Mouse (Mus musculus): ENCODE data around the gene 1810010D01Rik. TPM values are rescaled to one million over a fixed set of nuclear protein-coding genes. Genes with fewer than 3 reads are reported as not detected.

Gene 1810010D01Rik
- polyA plus RNA-seq, 3 experiments from 2014 or later = not detected

DNA sequence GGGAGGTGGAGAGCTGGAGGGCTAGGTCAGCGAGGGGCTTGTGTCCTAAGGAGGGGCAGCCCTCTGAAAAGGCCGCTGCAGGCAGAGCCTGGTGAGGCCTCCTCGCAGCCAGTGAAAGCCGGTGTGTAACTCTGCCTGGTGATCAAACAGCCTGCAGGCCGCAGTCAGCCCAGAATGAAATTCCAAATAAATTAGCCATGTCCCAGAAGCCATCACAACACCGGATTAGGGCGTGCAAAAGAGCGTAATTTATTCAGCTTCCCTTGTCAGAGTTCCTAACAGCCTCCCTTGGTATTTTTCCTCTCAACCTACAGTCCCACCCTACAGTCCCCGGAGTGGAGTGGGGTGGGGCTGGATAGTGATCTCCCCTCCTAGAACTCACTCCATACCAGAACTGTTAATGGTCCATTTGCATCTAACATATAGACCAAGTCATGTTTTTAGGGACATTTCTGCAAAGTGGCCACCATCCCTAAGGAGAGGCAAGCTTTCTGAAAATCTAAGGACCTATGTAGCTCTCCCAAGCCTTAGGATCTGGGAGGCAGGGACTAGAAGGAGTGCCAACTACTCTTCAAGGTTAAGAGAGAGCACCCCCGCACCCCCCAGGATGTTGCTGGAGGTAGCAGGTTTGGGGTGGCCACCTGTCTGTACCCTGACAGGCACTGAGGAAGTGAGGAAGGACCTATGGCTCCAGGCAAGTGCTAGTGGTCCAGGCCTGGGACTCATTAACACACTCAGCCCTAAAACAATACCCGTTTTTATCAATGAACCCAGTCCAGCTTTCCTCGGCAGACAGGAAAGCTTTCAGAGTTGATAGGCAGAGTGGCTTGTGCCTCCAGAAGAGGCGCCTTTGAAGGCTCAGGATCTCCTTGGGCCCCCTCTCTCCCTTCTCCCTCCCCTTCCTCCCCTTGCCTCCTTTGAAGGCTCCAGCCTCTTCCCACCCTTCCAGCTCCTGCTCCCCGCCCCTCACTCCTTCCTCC, 4.1 kb upstream of the 1810010D01Rik start:
- ATAC-seq = no peak

DNA sequence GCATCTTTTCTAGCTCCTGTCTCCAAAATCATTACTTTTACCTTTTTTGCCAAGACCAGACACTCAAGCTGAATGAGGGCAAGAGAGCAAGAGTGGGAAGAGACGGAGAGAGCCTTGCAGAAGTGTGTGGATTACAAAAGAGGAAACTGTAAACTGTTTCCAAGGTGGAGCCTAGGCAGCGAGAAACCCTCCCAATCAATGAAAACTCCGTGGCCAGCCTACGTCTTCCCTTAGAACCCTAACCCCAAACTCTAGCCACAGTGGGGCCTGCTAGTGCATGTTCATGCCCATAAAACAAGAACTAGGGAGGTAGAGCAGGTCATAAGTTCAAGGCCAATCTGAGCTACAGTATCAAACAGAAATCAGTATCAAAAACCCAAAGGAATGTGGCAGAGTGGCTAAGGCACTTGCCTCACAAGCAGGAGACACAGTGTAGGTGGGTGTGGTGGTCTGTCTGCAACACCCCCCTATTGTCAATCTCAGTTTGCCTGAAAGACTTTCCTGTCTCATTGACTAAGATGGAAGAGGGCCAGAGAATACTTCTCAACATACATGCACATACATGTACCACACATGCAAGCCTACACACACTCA, 2.7 kb upstream of the 1810010D01Rik start:
- ATAC-seq = no peak

DNA sequence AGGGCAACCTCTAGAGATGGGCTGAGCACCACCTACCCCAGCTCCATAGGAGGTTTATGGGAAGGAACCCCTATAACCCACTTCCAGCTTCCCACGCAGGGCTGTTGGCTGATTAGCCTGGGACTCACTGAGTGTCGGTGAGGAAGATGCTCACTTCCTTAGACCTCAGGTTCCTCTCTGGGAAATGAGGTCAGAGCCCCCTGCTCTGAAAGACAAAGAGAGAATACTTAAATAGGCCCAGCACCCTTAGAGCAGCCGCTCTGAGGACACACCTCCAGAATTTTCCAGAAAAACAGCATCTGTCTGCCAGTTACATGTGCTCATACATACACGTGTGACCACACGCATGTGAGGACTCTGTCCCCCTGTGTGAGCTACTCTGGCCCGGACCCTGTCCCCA, 1.1 kb downstream of the 1810010D01Rik start:
- no peak for ATAC-seq

DNA sequence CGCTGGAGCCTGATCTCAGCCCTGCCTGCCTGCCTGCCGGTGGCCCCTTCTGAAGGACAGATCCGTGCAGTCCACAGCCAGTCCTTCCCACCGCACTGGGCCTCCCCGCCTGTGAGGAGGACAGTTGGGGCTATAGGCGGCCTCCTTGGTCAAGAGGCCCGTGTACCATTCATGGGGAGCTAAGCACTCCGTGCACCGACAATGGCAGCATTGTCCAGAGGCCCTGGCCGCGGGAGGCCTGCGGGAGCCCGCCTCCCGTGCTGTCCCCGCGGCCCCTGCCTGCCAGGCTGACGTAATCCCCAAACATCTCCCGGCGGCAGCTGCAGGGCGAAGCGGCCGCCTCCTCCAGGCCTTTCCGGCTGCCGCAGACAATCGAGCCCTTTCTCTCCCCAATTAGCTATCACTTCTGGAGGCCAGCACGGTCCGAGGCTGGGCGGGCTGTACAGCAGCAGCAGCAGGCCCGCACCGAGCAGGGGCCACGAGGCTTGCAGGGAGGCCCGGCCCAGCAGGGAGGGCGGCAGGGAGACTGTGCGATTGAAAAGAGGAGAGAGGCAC, 1.8 kb downstream of the 1810010D01Rik start:
- ATAC-seq = no peak

DNA sequence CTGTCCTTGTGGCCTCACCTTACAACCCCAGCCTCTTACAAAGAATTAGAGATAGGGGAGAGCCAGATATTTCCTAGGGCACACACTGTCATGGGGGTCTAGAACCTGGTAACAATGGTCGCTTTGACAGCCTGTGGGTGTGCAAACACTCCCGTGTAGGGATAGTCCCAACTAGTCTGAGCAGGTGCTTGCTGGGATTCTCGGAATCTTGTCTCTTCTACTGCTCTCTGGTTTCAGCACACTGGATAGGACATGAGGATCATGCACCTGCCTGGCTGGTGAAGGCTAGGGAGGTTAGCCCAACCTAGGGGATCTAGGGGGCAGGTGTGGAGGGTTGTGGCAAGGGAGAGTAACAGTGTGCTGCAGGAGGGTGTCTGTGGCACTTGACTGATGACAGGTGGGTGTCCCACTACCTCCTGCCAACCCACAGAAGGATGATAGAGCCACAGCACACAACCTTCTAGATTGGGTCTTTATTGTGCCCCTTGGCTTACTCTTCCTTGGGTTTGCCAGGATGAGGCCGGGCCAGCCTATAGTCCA, 2.5 kb downstream of the 1810010D01Rik start:
- ATAC-seq = no peak

DNA sequence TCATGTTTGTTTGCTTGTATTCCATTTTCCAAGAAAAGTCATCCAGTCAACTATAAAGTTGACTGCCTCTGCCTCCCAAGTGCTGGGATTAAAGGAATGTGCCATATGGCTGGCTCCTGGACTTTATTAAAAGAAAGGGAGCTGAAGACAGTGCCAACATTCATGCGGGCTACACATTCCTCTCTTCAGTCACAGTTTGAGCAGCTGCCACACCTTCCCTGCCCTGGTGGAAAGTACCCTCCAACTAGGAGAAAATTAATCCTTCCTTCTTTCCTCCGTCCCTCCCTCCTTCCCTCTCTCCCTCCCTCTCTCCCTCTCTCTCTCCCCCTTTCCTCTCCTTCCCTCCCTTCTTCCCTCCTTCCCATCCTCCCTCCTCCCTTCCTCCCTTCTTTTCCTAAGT, 8.2 kb downstream of the 1810010D01Rik start:
- ATAC-seq = no peak

DNA sequence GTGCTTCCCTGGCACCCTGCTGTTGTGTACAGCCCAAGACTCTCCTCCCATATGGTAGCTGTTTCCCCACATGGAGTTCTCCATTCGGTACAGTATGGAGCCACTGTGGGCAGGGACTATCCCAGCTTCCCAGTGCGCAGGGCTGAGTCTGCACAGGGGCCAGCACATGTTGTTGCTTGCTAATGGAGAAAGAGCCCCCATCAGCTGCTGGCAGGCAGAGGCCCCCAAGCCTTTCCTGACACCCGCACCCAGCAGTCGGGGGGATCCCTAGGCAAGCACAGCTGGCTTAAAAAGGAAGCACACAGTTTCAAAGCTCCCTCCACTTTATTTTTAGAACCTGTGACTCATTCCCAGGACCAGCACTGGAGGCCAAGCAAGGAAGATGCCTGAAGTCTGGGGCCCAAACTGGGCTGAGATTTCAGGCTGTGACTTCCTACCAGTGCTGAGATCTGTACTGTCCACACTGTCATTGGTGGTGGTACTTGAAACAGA, 9.7 kb downstream of the 1810010D01Rik start:
- ATAC-seq = no peak

DNA sequence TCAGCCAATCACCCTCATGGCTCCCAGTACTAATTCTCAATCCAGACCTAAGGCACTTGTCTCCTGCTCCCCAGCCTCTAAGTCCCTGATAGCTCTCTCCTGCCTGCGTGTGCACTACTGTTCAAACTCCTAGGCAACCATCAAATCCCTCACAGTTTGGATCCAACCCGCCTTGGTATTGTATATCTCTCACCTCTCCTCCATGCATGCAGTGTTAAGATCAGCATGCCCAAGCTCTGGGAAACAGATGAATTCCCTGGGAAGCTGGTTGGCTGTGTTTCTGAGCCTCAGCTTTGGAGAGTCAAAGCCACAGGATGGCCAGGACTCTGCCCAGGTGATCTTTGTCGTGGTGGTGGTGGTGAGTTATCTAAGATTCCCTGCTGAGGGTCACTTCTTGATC, 10.2 kb downstream of the 1810010D01Rik start:
- no peak for ATAC-seq

DNA sequence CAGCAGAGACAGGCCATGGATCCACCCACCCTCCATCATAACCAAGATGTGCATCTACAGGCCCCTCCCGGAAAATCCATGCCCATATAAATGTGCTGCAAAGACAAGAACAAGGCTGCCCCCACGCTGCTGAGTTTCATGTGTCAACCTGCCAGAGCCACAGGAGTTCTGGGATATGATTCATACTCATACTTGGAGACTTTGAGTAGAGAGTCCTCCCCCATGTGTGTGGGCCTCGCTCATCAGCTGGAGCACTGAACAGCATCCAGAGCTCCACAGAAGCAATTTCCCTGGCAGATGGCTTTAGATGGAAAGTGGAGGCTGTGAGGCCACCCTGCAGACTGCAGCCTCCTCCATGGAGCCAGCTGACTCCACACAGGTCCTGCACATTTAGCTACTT, 10.9 kb downstream of the 1810010D01Rik start:
- ATAC-seq = no peak

DNA sequence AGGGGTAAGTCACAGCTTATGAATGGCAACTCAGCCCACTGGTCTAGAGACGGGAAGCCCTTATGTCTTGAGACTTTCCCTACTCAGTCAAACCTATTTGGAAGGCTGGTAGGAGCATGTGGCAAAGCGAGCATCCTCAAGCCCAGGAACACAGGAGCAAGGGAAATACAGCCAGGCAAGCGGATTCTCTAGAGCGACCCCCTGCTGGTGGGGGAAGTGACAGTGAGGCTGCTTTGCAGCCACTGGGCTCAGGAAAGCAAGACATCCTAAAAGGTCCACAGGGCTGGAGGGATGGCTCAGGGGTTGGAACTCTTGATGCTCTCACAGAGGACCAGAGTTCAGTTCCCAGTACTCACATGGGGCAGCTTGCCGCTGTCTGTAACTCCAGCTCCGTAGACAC, 11.6 kb downstream of the 1810010D01Rik start:
- no peak for ATAC-seq

DNA sequence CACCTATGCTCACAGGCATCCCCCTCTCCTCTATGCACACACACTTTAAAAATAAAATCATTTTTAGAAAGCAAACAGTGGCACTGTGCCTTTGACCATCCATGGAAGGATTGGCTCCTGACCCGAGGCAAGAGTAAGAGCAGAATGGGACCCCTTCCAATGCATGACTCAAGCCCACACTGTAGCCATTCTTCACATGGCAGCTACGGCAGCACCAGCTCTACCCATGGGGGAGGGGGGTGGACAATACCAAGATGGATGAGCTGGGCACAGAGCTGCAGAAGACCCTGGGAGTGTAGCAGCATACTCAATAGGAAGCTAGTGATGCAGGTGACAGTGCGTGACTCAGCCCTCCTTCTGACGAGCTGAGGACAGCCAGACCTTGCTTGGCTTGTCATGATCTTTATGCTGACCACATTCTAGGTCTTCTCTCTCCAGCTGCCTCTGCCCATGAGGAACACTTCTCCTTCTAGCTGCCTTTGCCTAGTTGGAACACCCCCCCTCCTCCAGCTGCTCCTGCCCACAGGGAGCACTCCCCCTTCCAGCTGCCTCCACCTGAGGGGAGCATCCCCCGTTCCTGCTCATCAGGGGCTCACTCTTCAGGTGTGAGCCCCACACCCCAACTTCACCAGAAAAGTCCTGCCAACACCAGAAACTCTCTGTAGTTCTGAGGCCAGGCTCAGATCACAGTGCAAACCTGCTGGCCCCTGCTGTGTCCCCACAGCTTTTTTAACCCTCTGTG, 12.6 kb downstream of the 1810010D01Rik start:
- ATAC-seq = no peak

DNA sequence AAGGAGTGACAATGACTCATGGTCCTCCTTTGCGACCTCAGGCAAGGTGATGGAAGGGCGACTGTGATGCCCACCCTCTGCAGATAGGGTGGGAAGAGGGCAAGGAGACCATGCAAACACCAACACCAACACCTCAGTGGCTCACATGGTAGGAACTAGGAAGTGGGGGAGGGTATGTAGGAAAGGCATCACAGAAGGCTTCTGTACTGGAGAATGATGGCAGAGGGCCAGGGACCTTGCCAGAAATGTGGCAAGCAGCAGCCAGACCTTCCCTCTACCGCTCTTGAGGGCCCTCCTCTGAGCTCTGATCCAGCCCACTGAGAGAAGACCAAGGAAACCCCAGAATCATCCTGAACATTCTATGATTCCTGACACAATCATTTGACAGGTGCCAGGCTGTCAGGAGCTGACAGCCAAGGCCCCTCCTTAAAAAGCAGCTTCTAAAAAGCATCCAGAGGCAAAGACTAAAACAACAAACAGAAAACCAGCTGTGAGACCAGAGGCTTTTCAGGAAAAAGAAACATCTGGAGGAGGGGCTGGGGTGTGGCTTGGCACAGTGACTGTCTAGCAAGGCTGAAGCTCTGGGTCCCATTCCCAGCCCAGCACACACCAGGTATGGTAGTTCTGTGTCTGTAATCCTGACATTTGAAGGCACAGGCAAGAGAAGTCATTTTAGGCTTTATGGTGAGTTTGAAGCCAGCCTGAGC, 13.3 kb downstream of the 1810010D01Rik start:
- ATAC-seq = no peak

DNA sequence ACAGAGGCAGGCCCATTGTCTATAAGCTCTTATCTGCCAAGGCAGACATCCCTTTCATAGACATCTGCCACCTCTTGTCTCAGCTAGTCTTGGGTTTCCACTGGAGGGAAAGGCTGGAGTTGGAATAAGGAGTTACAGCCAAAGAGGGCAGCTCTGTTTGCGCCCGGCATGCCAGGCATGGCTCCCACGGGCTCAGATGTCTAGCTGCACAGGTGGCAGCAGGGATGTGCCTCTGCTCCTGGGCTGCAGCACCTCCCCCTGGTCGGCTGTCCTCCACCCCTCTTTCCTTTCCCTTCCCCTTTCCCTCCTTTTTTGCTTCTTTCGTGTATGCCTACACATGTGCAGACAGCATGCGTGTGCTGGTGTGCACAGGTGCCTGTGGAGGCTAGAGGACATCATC, 15.1 kb downstream of the 1810010D01Rik start:
- ATAC-seq = no peak

DNA sequence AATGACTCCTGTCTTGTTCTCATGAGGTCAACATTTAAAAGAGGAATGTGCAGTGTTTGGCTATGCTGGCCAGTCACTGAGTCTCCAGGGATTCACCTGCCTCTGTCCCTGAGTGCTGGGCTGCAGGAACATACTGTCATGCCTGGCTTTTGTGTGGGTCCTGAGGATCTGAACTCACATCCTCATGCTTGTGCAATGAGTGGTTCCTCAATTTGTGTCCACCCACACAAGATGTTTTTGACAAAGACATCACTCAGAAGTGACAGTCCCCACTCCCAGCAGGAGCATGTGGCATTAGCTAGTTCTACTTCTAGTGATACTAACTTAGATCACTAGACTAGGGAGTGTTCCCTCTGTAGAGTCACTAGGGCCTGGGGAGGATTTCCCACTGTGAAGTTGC, 17.4 kb downstream of the 1810010D01Rik start:
- no peak for ATAC-seq

DNA sequence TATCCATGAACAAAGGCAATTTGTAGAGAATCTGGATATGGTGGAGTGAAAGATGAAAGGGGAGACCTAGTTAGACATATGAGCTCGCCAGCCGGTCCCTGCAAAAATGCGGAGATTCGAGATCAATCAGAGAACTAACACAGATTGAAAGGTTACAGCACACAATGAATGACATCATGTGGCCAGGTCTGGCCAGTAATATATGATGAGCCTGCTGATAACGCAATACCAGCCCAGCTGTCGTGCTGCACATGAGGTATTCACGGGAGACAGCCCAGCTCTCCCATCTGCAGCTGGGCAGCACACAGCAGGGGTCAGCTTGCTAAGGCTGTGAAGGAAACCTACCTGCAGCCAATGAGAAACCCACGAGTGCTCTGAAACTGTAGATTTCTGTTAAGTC, 18.6 kb downstream of the 1810010D01Rik start:
- ATAC-seq = no peak

DNA sequence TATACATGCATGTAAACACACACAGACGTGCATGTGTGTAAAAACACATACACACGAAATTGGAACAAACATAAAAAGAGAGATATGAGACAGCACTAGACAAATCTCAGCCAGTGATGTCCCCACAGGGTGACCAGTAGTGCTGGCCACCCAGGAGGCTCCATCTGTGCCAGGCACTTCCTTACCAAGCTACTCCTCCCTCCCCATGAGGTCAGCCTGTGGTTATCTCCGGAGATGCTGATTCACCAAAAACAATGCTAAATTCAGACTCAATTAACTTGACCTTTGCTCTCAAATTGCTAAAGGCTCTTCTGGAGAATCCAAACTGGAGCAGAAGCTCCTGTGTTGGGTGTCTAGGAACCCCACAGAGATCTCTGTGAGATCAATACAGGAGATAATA, 20.1 kb downstream of the 1810010D01Rik start:
- no peak for ATAC-seq

DNA sequence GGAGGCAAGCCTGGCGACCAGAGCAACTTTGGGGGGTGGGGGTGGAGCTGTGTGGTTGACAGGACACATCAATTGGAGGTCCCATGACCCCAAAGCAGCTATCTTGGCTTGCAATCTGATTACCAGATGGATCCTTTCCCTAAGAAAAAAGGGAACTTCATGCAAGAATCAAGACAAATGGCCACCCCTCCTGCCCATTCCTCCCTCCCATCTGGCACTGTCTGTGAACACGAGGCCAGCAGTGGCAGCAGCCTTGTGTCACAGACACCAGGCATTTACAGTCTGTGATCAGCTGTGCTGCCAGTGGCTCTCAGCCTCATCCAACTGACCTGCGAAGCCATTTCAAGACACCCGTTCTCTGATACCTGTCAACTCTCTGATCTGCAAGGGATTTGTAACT, 25.5 kb downstream of the 1810010D01Rik start:
- ATAC-seq = no peak

DNA sequence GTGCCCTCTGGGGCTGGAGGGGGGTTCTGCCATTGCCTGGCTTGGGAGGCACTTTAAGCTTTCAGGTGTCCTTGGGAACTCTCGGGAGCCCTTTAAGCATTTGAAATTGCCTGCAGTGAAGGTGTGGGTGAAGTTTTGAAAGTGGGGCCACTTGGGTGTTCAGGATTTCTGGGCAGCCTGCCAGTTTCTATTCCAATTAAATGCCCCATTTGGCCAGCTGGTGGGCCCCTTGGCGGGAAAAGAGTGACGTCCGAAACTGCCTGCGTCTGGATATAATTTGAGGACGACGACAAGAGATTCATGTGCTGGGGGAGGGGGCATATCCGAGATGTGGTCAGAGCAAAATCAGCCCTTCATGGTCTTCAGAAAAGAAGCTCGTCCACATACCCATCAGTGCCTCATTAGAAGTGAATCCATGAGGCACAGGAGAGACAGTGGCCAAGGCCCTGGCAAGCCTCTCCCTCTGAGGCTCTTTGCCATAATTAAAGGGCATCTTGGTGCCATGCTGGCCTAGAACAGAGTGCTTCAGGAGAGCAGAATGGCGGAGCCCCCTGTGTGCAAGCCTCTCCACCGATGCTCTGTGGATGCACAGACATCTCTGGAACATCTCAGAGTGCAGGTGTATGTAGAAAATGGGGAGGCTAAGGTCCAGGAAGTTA, 26.4 kb downstream of the 1810010D01Rik start:
- ATAC-seq = no peak

DNA sequence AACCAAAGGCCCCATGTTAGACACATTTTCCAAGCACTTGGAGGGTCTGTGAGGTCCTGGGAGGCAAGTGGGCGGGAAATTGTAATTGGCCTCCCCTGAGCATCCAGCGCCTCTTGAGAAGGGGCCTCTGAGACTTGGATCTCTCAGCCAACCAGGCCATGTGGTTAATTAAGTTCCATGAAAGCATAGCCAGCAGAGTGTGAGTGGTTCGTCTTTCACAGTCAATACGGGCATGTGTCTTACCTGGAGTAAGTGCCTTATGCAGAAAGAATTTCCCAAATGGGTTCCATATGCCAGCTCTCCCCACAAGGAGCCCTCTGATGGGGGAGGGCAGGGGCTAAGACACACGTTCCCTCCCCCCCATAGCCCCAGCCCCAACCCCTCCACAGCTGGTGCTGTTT, 28.2 kb downstream of the 1810010D01Rik start:
- ATAC-seq = no peak

DNA sequence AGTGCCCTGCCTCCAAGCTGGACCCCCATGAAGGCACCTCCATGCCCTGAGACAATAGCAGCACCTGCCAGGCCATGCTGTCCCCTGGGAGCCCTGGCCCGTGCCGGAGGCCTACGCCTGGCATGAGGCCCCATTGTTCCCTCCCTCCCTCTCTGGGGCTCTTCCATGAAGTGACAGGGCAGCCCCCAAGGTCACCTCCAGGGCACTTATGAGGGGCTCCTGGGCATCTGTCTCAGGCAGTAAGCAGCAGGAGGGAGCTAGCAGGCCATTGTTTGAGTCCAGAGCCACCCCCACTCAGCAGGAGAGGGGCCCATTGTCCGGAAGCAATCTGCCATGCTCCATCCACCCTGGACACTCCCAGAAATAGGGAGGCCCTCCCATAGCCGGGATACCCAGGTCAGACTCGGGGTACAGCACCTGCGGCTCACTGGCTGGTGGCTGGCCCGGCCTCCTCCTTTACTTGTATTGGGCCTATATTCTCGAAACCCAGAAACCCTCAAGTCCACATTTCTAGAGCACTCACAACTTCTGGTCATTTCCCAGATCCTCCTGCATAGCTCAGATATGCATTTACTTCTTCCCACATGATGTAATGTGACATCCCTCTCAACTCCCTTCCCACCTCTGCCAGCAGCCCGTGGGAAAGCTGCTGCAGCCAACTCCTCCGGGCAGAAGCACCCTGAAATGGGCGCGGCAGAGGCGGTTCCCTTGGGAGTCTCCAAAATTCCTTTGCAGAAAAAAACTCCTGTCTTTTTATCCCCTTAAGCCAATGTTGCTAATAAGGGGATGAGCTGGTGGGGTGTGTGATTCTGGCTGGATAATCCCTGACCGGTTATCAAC, 30.9 kb downstream of the 1810010D01Rik start:
- no peak for ATAC-seq

Measured in inflammation-experienced regulatory T-cells, adult 6 months (primary cell).